Mouse (Mus musculus) Muller cell, postnatal 12 days (primary cell): ENCODE data around the gene Tbx3.

ENCODE experiments used
- DNase-seq: peaks from one replicate; pipeline ENCODE4 v3.0.0-alpha.2; 2015; ENCODE audit errors: inconsistent ontology term

Tbx3 gene

GRCm38 (mm10) chr5:119661474-119661873 is 9.0 kb upstream of the Tbx3 start:
- DNase-seq = no peak

GRCm38 (mm10) chr5:119662326-119662725 is 8.1 kb upstream of the Tbx3 start:
- no peak for DNase-seq

- no peak for DNase-seq
Measured at GRCm38 (mm10) chr5:119662731-119663130, 7.7 kb upstream of the Tbx3 start.

GRCm38 (mm10) chr5:119663241-119663640 is 7.2 kb upstream of the Tbx3 start:
- DNase-seq = no peak

- DNase-seq = no peak
Measured at GRCm38 (mm10) chr5:119663747-119664146, 6.7 kb upstream of the Tbx3 start.

GRCm38 (mm10) chr5:119665739-119666138 is 4.7 kb upstream of the Tbx3 start:
- DNase-seq = no peak

- no peak for DNase-seq
Measured at GRCm38 (mm10) chr5:119667356-119667940, 3.0 kb upstream of the Tbx3 start.

- DNase-seq = no peak
Measured at GRCm38 (mm10) chr5:119668191-119668912, 2.1 kb upstream of the Tbx3 start.

GRCm38 (mm10) chr5:119668913-119669411 is 1.5 kb upstream of the Tbx3 start:
- DNase-seq = no peak

- DNase-seq = peak; percentile 81
Measured at GRCm38 (mm10) chr5:119669741-119670565, 516 bp upstream of the Tbx3 start.

- DNase-seq = peak; percentile 74
Measured at GRCm38 (mm10) chr5:119671124-119671801, 794 bp downstream of the Tbx3 start.

GRCm38 (mm10) chr5:119671965-119672347 is 1.5 kb downstream of the Tbx3 start:
- peak; percentile 60 for DNase-seq

- DNase-seq = peak; percentile 45
Measured at GRCm38 (mm10) chr5:119672348-119672983, 2.0 kb downstream of the Tbx3 start.

GRCm38 (mm10) chr5:119672984-119673600 is 2.6 kb downstream of the Tbx3 start:
- DNase-seq = peak; percentile 55

GRCm38 (mm10) chr5:119673716-119674605 is 3.5 kb downstream of the Tbx3 start:
- no peak for DNase-seq

- DNase-seq = no peak
Measured at GRCm38 (mm10) chr5:119674606-119675330, 4.3 kb downstream of the Tbx3 start.

GRCm38 (mm10) chr5:119676245-119676644 is 5.8 kb downstream of the Tbx3 start:
- DNase-seq = no peak

GRCm38 (mm10) chr5:119678516-119678915 is 8.0 kb downstream of the Tbx3 start:
- DNase-seq = no peak

GRCm38 (mm10) chr5:119679084-119679483 is 8.6 kb downstream of the Tbx3 start:
- no peak for DNase-seq
